Mouse (Mus musculus) hindbrain, embryonic 13.5 days (tissue): ENCODE data around the gene Zswim7. TPM values are rescaled to one million over a fixed set of nuclear protein-coding genes. Genes with fewer than 3 reads are reported as not detected.
A peak's percentile ranks its signal among the peaks of the same experiment; 100 is the strongest.

Source experiments
- ATAC-seq: fragments of 200-750 bp; cut with Nextera tagmentation; 2 replicates; pipeline ENCODE4 v1.8.0; 2017; ENCODE audit warnings: moderate TSS enrichment; ENCODE audit not compliant: low FRiP score
- H3K27ac ChIP-seq: fragments of 300-500 bp; sonication (generic); 2 replicates; pipeline ENCODE4 v1.5.1; 2015; ENCODE audit warnings: inconsistent platforms, mild to moderate bottlenecking, moderate library complexity
- H3K27me3 ChIP-seq: fragments of 300-500 bp; sonication (generic); 2 replicates; pipeline ENCODE4 v1.6.1; 2015; ENCODE audit warnings: mild to moderate bottlenecking, inconsistent platforms
- H3K36me3 ChIP-seq: fragments of 300-500 bp; sonication (generic); 2 replicates; pipeline ENCODE4 v1.6.1; 2015; ENCODE audit warnings: mild to moderate bottlenecking, inconsistent platforms
- H3K4me1 ChIP-seq: fragments of 300-500 bp; sonication (generic); replicated peaks from 2 replicates; pipeline ENCODE4 v1.6.1; 2015; ENCODE audit warnings: inconsistent platforms
- H3K4me2 ChIP-seq: fragments of 300-500 bp; sonication (generic); 2 replicates; pipeline ENCODE4 v1.6.1; 2015; ENCODE audit warnings: inconsistent platforms, mild to moderate bottlenecking, moderate library complexity
- H3K4me3 ChIP-seq: fragments of 300-500 bp; sonication (generic); 2 replicates; pipeline ENCODE4 v1.5.1; 2015; ENCODE audit warnings: mild to moderate bottlenecking, inconsistent platforms
- H3K9ac ChIP-seq: fragments of 300-500 bp; sonication (generic); 2 replicates; pipeline ENCODE4 v1.6.1; 2015; ENCODE audit warnings: mild to moderate bottlenecking, inconsistent platforms
- H3K9me3 ChIP-seq: fragments of 300-500 bp; sonication (generic); 2 replicates; pipeline ENCODE4 v1.6.1; 2016; ENCODE audit warnings: inconsistent platforms
- WGBS: fragments of 180-500 bp; shearing (Covaris S2); methylation state at CpG from one replicate; pipeline ENCODE4 v1.1.7; 2015; 5-methylcytosine and 5-hydroxymethylcytosine counted together
- polyA plus RNA-seq: library from polyadenylated mRNA; unstranded; fragments of >200 nt; fragmentation: Nextera tagmentation; extraction: Ambion mirVana; gene quantifications from 2 replicates; pipeline ENCODE4 v1.2.1, GENCODE M21; 2015

The Zswim7 gene
- polyA plus RNA-seq, 1 experiment from 2014 or later = 16.1 TPM

DNA sequence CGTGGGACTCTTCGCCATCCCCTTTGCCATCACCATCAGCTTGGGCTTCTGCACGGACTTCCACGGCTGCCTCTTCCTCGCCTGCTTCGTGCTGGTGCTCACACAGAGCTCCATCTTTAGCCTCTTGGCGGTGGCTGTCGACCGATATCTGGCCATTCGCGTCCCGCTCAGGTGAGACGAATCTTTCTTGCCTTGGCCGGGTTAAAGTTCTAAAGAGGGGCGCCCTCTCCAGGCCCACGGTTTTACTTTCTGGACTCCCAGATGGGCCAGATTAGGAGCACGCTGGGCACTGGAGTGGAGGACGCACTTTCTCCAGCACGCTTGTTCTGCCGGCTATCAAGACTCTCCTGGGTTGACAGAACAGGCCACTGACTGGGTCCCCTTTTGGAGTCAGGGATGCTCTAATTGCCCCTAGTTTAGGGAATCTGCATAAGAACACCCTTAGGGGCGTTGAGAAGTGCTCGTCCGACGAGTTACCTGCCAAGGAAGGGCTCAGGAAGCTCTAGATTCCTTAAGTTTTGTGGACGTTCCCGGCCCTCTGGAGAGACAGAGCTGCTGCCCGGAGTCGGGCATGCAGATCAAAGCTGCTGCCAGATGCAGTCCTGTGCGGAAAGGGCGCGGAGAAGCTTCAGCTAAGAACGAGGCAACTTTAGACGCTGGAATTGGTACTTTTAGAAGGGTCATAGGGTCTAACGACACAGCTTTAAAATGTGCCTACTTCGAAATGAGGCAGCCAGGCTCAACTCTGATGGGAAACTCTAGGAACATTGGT lies 31.7 kb downstream of the Zswim7 start:
- H3K4me3 ChIP-seq = peak overlapping the region; percentile 68

DNA sequence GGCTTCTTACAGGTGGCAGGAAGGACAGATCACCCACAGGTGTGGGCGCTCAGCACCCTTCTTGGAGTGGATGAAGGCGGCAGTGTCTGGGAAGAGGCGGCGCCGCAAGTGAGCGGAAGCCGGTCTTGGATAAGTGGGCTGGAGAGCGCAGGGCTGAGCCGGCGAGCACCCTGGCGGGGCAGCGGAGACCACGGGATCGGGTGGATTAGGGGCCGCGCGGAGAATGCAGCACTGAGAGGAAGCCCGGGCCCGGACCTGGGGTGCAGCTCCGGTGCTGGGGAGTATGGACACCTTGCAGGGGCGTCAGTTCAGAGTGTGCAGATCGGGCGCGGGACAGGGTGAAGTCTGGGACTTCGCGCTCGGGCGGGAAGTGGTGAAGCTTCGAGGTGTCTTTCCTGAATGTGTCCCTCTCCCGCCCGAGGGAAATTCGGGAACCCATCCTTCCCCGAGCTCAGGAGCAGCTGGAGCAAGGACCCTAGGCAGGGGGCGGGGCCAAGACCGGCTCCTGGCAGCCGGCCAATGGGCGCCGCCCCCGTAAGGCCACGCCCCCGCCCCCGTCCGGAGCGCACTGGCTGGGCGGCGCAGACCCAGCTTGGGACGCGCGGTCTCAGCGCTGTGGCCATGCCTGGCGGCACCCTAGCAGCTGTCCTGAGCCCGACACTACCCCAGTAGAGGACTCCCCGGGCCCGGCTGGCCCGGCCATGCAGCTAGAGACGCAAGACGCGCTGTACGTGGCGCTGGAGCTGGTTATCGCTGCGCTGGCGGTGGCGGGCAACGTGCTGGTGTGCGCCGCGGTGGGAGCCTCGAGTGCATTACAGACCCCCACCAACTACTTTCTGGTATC lies 32.6 kb downstream of the Zswim7 start, which contains the start of gene Adora2b:
TSS of gene Adora2b (plus strand) at position 584 of the 844 bp plus-strand sequence.
- peak within 1 kb of the TSS; percentile 99 for H3K4me2 ChIP-seq
- peaks cover 16% of the 10 kb centered on the region for H3K4me1 ChIP-seq
- H3K27me3 ChIP-seq = peaks cover 40% of the 10 kb centered on the region
- peak within 1 kb of the TSS; percentile 71 for H3K9ac ChIP-seq
- peak within 1 kb of the TSS; percentile 68 for H3K4me3 ChIP-seq
- no peak within 1 kb of the TSS for H3K27ac ChIP-seq
- no peaks in the 10 kb centered on the region for H3K36me3 ChIP-seq
- peak; percentile 92 for ATAC-seq
- under 1% methylated on average over 63 of the region's 69 CpGs for WGBS
- H3K9me3 ChIP-seq = no peaks in the 10 kb centered on the region

More for the DNA sequence above, 31.7 kb downstream of the Zswim7 start:
- peak overlapping the region; percentile 71 for H3K9ac ChIP-seq
- H3K4me1 ChIP-seq = peaks cover 16% of the 10 kb centered on the region
- H3K4me2 ChIP-seq = peak overlapping the region; percentile 99
- H3K36me3 ChIP-seq = no peaks in the 10 kb centered on the region
- 3% methylated on average over 35 of the region's 35 CpGs for WGBS
- H3K27me3 ChIP-seq = peaks cover 40% of the 10 kb centered on the region
- no peak overlapping the region for H3K27ac ChIP-seq
- no peaks in the 10 kb centered on the region for H3K9me3 ChIP-seq
- no peak for ATAC-seq

DNA sequence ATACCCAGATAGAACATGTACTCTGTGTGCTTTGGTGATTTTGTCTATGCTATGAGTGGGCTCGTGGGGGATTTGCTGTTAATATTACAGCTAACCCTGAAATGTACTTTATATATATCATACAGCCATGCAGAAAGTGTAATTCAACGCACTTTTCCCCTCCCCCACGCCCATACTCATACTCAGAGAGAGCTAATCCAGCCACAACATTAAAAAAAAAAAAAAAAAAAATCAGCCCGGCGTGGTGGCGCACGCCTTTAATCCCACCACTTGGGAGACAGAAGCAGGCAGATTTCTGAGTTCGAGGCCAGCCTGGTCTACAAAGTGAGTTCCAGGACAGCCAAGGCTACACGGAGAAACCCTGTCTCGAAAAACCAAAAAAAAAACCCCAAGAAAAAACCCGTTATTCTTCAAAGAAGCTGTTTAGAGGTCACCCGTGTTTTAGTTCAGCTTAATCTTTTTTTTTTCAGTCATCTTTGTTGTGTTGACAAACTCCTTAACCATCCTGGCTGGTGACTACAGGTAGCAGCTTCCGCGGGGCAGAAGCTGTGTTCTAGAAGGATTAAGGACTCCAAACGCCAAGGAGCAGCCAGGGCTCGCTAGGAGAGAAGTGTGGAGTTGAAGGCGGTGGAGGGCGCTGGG lies 33.3 kb downstream of the Zswim7 start:
- no peaks in the 10 kb centered on the region for H3K36me3 ChIP-seq
- H3K4me1 ChIP-seq = peaks cover 16% of the 10 kb centered on the region
- peaks cover 39% of the 10 kb centered on the region for H3K27me3 ChIP-seq
- H3K27ac ChIP-seq = no peak overlapping the region
- H3K9ac ChIP-seq = peak overlapping the region; percentile 71
- H3K4me3 ChIP-seq = peak overlapping the region; percentile 68
- H3K9me3 ChIP-seq = no peaks in the 10 kb centered on the region
- 44% methylated on average over 18 of the region's 18 CpGs for WGBS
- ATAC-seq = no peak
- H3K4me2 ChIP-seq = peak overlapping the region; percentile 99

DNA sequence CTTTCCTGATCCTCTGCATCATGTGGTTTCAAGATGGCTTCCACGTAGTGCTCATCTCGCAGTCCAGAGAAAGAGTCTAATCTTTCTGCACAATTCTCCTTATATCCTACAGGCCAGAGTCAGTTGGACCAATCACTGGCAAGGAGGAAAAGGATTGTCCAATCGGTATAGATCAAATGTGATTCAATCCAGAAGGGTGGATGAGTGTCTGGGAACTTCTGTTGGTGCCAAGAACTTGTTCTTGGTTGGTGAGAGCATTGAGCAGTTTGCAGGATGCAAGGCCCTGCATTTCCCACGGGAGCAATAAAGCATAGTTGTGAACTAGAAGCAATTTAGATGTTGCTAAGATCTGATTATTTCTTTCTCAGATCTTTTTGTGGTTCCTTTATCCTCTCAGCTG lies 36.7 kb downstream of the Zswim7 start:
- no peak for ATAC-seq
- Histone ChIP-seq H3K27ac (no peak overlapping the region), H3K27me3 (peaks cover 14% of the 10 kb centered on the region), H3K36me3 (no peaks in the 10 kb centered on the region), H3K9ac (no peak overlapping the region), H3K4me2 (no peak overlapping the region), H3K9me3 (no peaks in the 10 kb centered on the region), H3K4me3 (no peak overlapping the region), H3K4me1 (peaks cover 11% of the 10 kb centered on the region)
- WGBS = 90% methylated on average over 4 of the region's 4 CpGs

DNA sequence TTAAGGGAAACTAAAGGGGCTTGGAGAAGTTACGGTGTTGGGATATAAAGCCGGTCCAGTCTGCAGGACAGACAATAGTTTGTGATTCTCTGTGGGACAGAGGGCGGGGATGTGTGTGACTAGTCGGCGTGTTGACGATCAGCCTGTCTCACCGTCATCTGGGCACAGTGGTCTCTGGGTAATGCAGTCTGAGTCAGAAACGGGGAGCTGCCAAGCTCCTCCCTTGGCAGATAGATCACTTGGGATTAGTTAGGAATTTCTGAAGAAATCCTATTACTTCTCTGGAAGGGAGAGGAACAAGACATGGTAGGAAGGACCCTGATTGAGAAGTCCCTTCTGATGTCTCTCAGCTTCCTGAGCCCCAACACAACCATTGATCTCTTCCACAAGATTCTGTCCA lies 37.3 kb downstream of the Zswim7 start:
- H3K4me3 ChIP-seq = no peak overlapping the region
- WGBS = 90% methylated on average over 8 of the region's 8 CpGs
- H3K4me1 ChIP-seq = peaks cover 6% of the 10 kb centered on the region
- no peak for ATAC-seq
- H3K9me3 ChIP-seq = no peaks in the 10 kb centered on the region
- H3K27ac ChIP-seq = no peak overlapping the region
- peaks cover 10% of the 10 kb centered on the region for H3K27me3 ChIP-seq
- no peak overlapping the region for H3K9ac ChIP-seq
- H3K36me3 ChIP-seq = no peaks in the 10 kb centered on the region
- no peak overlapping the region for H3K4me2 ChIP-seq

DNA sequence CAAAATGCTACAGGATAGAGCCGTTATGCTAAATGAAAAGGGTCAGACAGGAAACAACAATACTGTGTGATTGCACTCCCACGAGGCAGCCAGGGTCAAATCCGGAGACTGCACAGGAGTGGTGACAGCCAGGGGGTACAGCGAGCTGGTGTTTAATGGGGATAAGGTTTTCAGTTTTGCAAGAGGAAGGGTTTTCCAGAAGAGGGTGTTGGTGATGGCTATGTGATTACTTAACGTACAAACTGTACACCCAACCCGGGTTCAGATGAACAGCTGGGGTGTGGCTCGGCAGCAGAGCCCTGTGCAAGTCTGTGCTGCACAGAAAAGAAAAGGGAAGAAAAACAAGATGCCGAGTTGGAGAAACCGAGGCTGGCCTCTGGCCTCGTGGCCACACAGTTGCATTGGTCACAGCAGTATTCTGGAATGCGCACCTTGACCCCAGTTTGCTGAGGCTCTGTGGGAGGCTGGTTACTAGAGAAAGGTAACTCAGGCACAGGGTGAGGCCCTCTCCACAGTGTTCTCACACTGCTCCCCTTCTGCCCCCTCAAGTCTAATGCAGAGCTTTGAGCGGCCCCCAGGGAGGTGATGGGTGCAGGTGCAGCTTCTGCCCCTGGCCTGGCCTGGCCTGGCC lies 40.4 kb downstream of the Zswim7 start:
- 77% methylated on average over 12 of the region's 12 CpGs for WGBS
- Histone ChIP-seq H3K36me3 (no peaks in the 10 kb centered on the region), H3K9me3 (no peaks in the 10 kb centered on the region), H3K9ac (no peak overlapping the region), H3K4me3 (no peak overlapping the region), H3K4me1 (no peaks in the 10 kb centered on the region), H3K27me3 (no peaks in the 10 kb centered on the region), H3K4me2 (no peak overlapping the region), H3K27ac (no peak overlapping the region)
- ATAC-seq = no peak

DNA sequence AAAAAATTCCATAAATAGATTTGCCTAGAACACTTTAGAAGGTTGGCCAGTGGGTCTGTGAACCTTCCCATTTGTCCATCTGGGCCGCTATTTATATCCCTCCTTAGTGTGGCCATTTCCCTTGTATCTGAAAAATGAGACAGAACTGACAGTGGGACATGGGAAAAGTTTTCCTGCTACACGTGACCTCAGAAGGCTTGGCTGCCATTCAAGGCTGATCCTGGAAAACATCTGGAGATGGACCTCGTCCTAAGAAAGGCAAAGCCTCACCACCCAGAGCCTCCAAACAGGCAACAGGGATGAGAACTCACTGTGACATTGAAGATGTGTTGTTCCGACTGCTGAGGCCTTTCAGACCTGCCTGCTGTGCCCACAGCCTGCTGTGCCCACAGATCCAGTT lies 56.4 kb downstream of the Zswim7 start:
- Histone ChIP-seq H3K36me3 (peaks cover 9% of the 10 kb centered on the region; the same call in 1 of the 2 replicates), H3K4me2 (no peak overlapping the region), H3K9me3 (no peaks in the 10 kb centered on the region), H3K4me1 (no peaks in the 10 kb centered on the region), H3K4me3 (no peak overlapping the region), H3K9ac (no peak overlapping the region), H3K27me3 (no peaks in the 10 kb centered on the region), H3K27ac (no peak overlapping the region)
- ATAC-seq = no peak
- 69% methylated on average over 4 of the region's 4 CpGs for WGBS

DNA sequence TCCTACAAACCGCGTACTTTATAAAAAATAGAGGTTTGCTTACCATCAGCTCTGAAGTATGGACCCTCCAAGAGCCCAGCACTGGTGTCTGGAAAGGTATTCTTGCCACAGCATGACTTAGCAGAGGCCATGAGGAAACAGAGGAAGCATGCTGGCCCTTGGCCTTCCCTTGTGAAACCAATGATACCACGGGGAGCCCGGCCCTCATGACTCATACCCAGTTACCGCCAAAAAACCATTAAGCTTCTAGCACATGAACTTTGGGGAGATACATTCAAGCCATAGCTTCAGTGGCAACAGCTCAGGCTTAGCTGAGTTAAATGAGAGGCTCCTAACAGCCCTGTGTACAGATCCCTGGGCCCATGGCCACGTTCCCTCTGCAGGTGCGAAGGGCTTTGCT lies 57.2 kb downstream of the Zswim7 start:
- Histone ChIP-seq H3K27me3 (no peaks in the 10 kb centered on the region), H3K9me3 (no peaks in the 10 kb centered on the region), H3K9ac (no peak overlapping the region), H3K36me3 (peaks cover 15% of the 10 kb centered on the region; the same call in 1 of the 2 replicates), H3K4me3 (no peak overlapping the region), H3K27ac (no peak overlapping the region), H3K4me2 (no peak overlapping the region), H3K4me1 (no peaks in the 10 kb centered on the region)
- 98% methylated on average over 7 of the region's 7 CpGs for WGBS
- ATAC-seq = no peak

DNA sequence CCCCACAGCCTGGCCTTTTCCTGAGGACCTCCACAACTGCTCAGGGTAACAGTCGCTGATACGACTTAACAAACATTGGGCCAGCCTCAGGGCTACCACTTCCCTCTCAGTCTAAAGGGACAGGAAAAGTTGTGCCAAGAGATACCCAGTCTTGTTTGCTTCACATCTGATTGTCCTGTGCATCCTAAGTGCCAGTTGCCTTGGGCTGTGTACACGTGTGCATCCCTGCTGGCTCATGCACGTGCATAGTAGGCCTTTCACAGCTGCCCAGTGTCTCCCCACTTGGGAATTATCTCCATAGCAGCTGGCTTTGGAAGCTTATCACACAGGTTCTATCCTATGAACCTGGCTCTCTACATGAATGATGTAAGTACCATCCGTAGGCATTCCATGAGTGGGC lies 57.8 kb downstream of the Zswim7 start:
- Histone ChIP-seq H3K9ac (no peak overlapping the region), H3K4me3 (no peak overlapping the region), H3K27ac (no peak overlapping the region), H3K4me1 (no peaks in the 10 kb centered on the region), H3K9me3 (no peaks in the 10 kb centered on the region), H3K27me3 (no peaks in the 10 kb centered on the region), H3K4me2 (no peak overlapping the region), H3K36me3 (peaks cover 15% of the 10 kb centered on the region; the same call in 1 of the 2 replicates)
- WGBS = 91% methylated on average over 5 of the region's 5 CpGs
- no peak for ATAC-seq

DNA sequence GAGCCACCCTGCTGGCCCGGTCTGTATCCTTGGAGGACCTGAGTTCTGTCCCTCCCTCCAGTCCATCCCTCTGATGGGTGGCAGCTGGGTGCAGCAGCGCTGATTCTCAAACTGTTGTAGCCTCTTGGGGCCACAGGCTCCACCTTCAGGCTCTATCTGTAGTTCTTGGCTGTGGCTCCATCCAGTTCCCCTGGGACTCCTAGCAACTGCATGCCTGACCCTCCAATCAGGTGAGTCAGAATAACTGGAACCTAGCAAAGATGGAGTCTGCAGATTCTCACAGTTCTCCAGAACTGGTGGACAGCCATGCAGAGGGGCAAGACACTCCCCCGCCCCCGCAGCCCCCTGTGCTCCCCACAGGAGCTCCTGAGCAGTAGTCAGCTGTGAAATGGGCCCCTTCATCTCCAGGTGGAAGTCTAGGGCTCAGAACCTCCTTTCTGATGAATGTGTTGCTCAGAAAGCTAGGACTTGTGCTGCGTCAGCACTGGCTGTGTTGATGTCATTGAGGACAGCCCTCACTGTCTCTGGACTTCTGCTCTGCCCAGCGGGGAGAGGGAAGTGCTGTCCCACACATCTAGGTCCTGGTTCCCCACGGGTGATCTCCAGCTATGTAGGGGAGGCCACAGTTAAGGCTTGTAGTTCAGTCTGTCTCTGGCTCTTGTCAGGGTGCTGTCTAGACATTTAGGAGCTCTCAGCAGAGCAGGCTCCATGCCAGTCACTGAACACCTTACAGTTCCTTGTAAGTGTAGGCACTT lies 60.2 kb downstream of the Zswim7 start:
- H3K36me3 ChIP-seq = peaks cover 15% of the 10 kb centered on the region; the same call in 1 of the 2 replicates
- no peak overlapping the region for H3K9ac ChIP-seq
- H3K4me3 ChIP-seq = no peak overlapping the region
- no peak for ATAC-seq
- H3K4me2 ChIP-seq = no peak overlapping the region
- H3K4me1 ChIP-seq = no peaks in the 10 kb centered on the region
- H3K27me3 ChIP-seq = no peaks in the 10 kb centered on the region
- H3K9me3 ChIP-seq = no peaks in the 10 kb centered on the region
- H3K27ac ChIP-seq = no peak overlapping the region
- WGBS = 84% methylated on average over 7 of the region's 7 CpGs

DNA sequence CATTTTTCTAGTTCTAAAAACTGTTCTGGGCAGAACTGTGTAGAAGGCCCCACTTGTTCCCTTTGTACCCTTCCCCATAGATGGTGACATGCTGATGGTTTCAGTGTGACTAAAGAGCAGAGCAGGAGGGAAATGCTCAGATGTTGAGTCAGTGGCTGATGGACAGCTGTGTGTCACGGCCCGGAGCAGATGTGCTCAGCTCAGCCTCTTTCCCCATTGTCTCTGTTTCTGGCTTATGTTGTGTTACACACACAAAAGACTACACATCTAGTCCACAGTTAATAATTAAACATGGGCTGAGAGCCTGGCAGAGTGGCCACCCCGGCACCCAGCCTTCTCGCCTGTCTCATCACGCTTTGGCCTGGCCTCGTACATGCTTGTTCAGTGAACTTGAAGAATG lies 63.4 kb downstream of the Zswim7 start:
- H3K27ac ChIP-seq = no peak overlapping the region
- H3K4me1 ChIP-seq = no peaks in the 10 kb centered on the region
- ATAC-seq = no peak
- H3K36me3 ChIP-seq = peaks cover 14% of the 10 kb centered on the region; the same call in 1 of the 2 replicates
- 59% methylated on average over 6 of the region's 6 CpGs for WGBS
- H3K4me3 ChIP-seq = no peak overlapping the region
- H3K9me3 ChIP-seq = no peaks in the 10 kb centered on the region
- no peak overlapping the region for H3K4me2 ChIP-seq
- no peaks in the 10 kb centered on the region for H3K27me3 ChIP-seq
- H3K9ac ChIP-seq = no peak overlapping the region
